Comparison of ENCODE assay signal across 26 mouse cellular contexts in genomic region chr4:116001206-116001605, GRCm38 (mm10). TPM values are rescaled to one million over a fixed set of nuclear protein-coding genes. Genes with fewer than 3 reads are reported as not detected.
DNase-seq lines count a peak whose midpoint lies in the region; ATAC-seq lines count a peak whose summit lies in the region.
"Had no signal": no experiment of that assay in that cellular context is flagged by ENCODE, and none has a peak within 500 bp of the region (broad histone marks: within the 10 kb centered on the region; RNA-seq: fewer than 3 reads in every experiment).

No protein-coding gene starts in this region.

- DNase-seq in liver, embryonic 13.5 days, result no peak
- DNase-seq in liver, result no peak
- peak; percentile 80 for DNase-seq in midbrain, embryonic 11.5 days (ENCODE audit: low spot score, missing footprints)
- DNase-seq in MN1 (ENCODE audit: low spot score), result peak; percentile 15
- no peak for DNase-seq in cerebellum, adult 9-10 months
- no peak for DNase-seq in kidney, adult 9 months
- DNase-seq: adrenal gland, adult 2 months; adrenal gland, postnatal 36 days; cerebellum, adult 2 months; cerebellum, postnatal 25 days; gastrocnemius, adult 2 months; gastrocnemius, postnatal 36 days; kidney, postnatal 14 days; lung, adult 18-20 months; lung, postnatal 14 days; thymus, adult 2 months; thymus, postnatal 36 days had no signal

- no peaks in the 10 kb centered on the region for H3K27me3 ChIP-seq in liver, embryonic 13.5 days
- no peaks in the 10 kb centered on the region for H3K27me3 ChIP-seq in midbrain, embryonic 11.5 days (ENCODE audit: control insufficient read depth, insufficient read depth, low read length)
- no peaks in the 10 kb centered on the region for H3K27me3 ChIP-seq in midbrain, embryonic 16.5 days (ENCODE audit: control insufficient read depth, insufficient read depth, low read depth, low read length)
- H3K27me3 ChIP-seq: forebrain, embryonic 15.5 days had no signal

- H3K27ac ChIP-seq in liver, embryonic 13.5 days, result 0 out of 2 replicates have a peak overlapping the region, but pooled peaks have one; percentile 23
- no peak overlapping the region for H3K27ac ChIP-seq in midbrain, embryonic 11.5 days (ENCODE audit: low read depth, low read length)
- no peak overlapping the region for H3K27ac ChIP-seq in midbrain, embryonic 16.5 days (ENCODE audit: low read length)
- H3K27ac ChIP-seq: forebrain, embryonic 15.5 days; gastrocnemius, adult 2 months; heart, embryonic 13.5 days; hindbrain, embryonic 14.5 days; limb, embryonic 12.5 days; neural tube, embryonic 12.5 days had no signal

- H3K4me3 ChIP-seq in liver, embryonic 13.5 days (replicated peaks), result no peak overlapping the region
- no peak overlapping the region for H3K4me3 ChIP-seq in midbrain, embryonic 11.5 days (ENCODE audit: low read depth, low read length)
- H3K4me3 ChIP-seq in midbrain, embryonic 16.5 days (ENCODE audit: low read depth, low read length), result no peak overlapping the region
- H3K4me3 ChIP-seq: forebrain, embryonic 15.5 days; gastrocnemius, adult 2 months; heart, embryonic 13.5 days; limb, embryonic 12.5 days; myocyte; neural tube, embryonic 12.5 days had no signal

- ATAC-seq in liver, embryonic 13.5 days (ENCODE audit: low read depth), result peak; percentile 39; the same call in 1 of the 2 replicates
- ATAC-seq in midbrain, embryonic 11.5 days (ENCODE audit: low FRiP score), result no peak
- ATAC-seq in midbrain, embryonic 16.5 days, result no peak
- ATAC-seq: activated CD4-positive, CD25-positive, alpha-beta regulatory T cell, adult 4 months; forebrain, embryonic 15.5 days; intestine, postnatal 0 days had no signal

- H3K4me2 ChIP-seq in liver, embryonic 13.5 days, result 0 out of 2 replicates have a peak overlapping the region, but pooled peaks have one; percentile 4
- no peak overlapping the region for H3K4me2 ChIP-seq in midbrain, embryonic 11.5 days
- no peak overlapping the region for H3K4me2 ChIP-seq in midbrain, embryonic 16.5 days (ENCODE audit: low read length)
- H3K4me2 ChIP-seq: forebrain, embryonic 15.5 days; heart, embryonic 13.5 days; hindbrain, embryonic 14.5 days; limb, embryonic 12.5 days; neural tube, embryonic 12.5 days had no signal

- H3K4me1 ChIP-seq in liver, embryonic 13.5 days (replicated peaks), result no peaks in the 10 kb centered on the region; the same call in 1 of the 2 replicates
- H3K4me1 ChIP-seq in midbrain, embryonic 11.5 days (ENCODE audit: control insufficient read depth, insufficient read depth, low read length), result no peaks in the 10 kb centered on the region
- H3K4me1 ChIP-seq in midbrain, embryonic 16.5 days (ENCODE audit: control insufficient read depth, insufficient read depth, low read length), result no peaks in the 10 kb centered on the region
- H3K4me1 ChIP-seq: forebrain, embryonic 15.5 days; limb, embryonic 12.5 days; neural tube, embryonic 12.5 days had no signal

- H3K9me3 ChIP-seq in liver, embryonic 13.5 days (replicated peaks), result no peaks in the 10 kb centered on the region
- no peaks in the 10 kb centered on the region for H3K9me3 ChIP-seq in midbrain, embryonic 11.5 days (ENCODE audit: control insufficient read depth, low read length)
- no peaks in the 10 kb centered on the region for H3K9me3 ChIP-seq in midbrain, embryonic 16.5 days (replicated peaks; ENCODE audit: control insufficient read depth, low read length, poor library complexity, severe bottlenecking)
- H3K9me3 ChIP-seq: forebrain, embryonic 15.5 days; heart, embryonic 13.5 days; limb, embryonic 12.5 days; neural tube, embryonic 12.5 days had no signal

- H3K36me3 ChIP-seq in liver, embryonic 13.5 days, result peaks cover 4% of the 10 kb centered on the region; the same call in 1 of the 2 replicates
- no peaks in the 10 kb centered on the region for H3K36me3 ChIP-seq in midbrain, embryonic 11.5 days (ENCODE audit: control insufficient read depth, insufficient read depth, low read length)
- no peaks in the 10 kb centered on the region for H3K36me3 ChIP-seq in midbrain, embryonic 16.5 days (ENCODE audit: control insufficient read depth, insufficient read depth, low read length)
- H3K36me3 ChIP-seq: forebrain, embryonic 15.5 days; heart, embryonic 13.5 days; limb, embryonic 12.5 days; neural tube, embryonic 12.5 days had no signal

- no peak overlapping the region for H3K9ac ChIP-seq in liver, embryonic 13.5 days
- no peak overlapping the region for H3K9ac ChIP-seq in midbrain, embryonic 11.5 days (ENCODE audit: low read length)
- H3K9ac ChIP-seq in midbrain, embryonic 16.5 days (ENCODE audit: low read depth, low read length), result no peak overlapping the region
- H3K9ac ChIP-seq: forebrain, embryonic 15.5 days; heart, embryonic 13.5 days; hindbrain, embryonic 14.5 days; limb, embryonic 12.5 days; neural tube, embryonic 12.5 days had no signal

- 50% methylated on average over 4 of the region's 4 CpGs for WGBS in liver, embryonic 13.5 days (ENCODE audit: insufficient replicate concordance)
- 74% methylated on average over 4 of the region's 4 CpGs for WGBS in midbrain, embryonic 11.5 days
- 73% methylated on average over 4 of the region's 4 CpGs for WGBS in midbrain, embryonic 16.5 days

RNA-seq across cellular contexts. Expression of gene Faah, which starts 16.5 kb away (rescaled TPM):
- polyA plus RNA-seq in liver, embryonic 13.5 days (2015; fragmentation: Nextera tagmentation; extraction: Ambion mirVana), result 4.9 and 5.1 TPM in 2 replicates
- 1.8 TPM in 2 replicates for polyA plus RNA-seq in midbrain, embryonic 11.5 days (2014; fragmentation: Nextera tagmentation; extraction: Ambion mirVana)
- polyA plus RNA-seq in midbrain, embryonic 16.5 days (2015; fragmentation: Nextera tagmentation; extraction: Ambion mirVana), result 25.9 and 27.3 TPM in 2 replicates

RNA-seq across cellular contexts. Expression of gene Nsun4, which starts 52.5 kb away (rescaled TPM):
- 9.4 and 11.2 TPM in 2 replicates for polyA plus RNA-seq in liver, embryonic 13.5 days (2015; fragmentation: Nextera tagmentation; extraction: Ambion mirVana)
- polyA plus RNA-seq in midbrain, embryonic 11.5 days (2014; fragmentation: Nextera tagmentation; extraction: Ambion mirVana), result 22.2 and 24.7 TPM in 2 replicates
- polyA plus RNA-seq in midbrain, embryonic 16.5 days (2015; fragmentation: Nextera tagmentation; extraction: Ambion mirVana), result 9.9 and 11.3 TPM in 2 replicates

Comparison
In these comparisons a context has a peak if more than half of its experiments do, and no peak if none do; other contexts are left out.
1. DNase-seq: peak in midbrain, embryonic 11.5 days (single experiment) and MN1 (single experiment); none in liver, embryonic 13.5 days (single experiment), liver (single experiment), cerebellum, adult 9-10 months (single experiment) and kidney, adult 9 months (single experiment).